Mouse (Mus musculus): ENCODE results near the gene Rapgefl1.

Gene Rapgefl1

GRCm38 (mm10) chr11:98836651-98837141 is at the start of gene Rapgefl1:
Gene Rapgefl1 (plus strand): TSS chr11:98836785.
- peak; percentile 84 for DNase-seq

GRCm38 (mm10) chr11:98787229-98787628 is 49.4 kb upstream of the Rapgefl1 start:
- DNase-seq: no peak

GRCm38 (mm10) chr11:98787691-98788090 is 48.9 kb upstream of the Rapgefl1 start:
- no peak for DNase-seq

GRCm38 (mm10) chr11:98788139-98788538 is 48.4 kb upstream of the Rapgefl1 start:
- DNase-seq: peak; percentile 35

- peak; percentile 88 for DNase-seq
These were observed 47.9 kb upstream of the Rapgefl1 start for GRCm38 (mm10) chr11:98788550-98789218.

- DNase-seq: peak; percentile 58
These were observed 47.3 kb upstream of the Rapgefl1 start for GRCm38 (mm10) chr11:98789219-98789807.

- peak; percentile 19 for DNase-seq
These were observed 46.8 kb upstream of the Rapgefl1 start for GRCm38 (mm10) chr11:98789824-98790223.

GRCm38 (mm10) chr11:98790631-98791205 is 45.9 kb upstream of the Rapgefl1 start:
- no peak for DNase-seq

GRCm38 (mm10) chr11:98791448-98791847 is 45.1 kb upstream of the Rapgefl1 start:
- no peak for DNase-seq

GRCm38 (mm10) chr11:98792081-98792480 is 44.5 kb upstream of the Rapgefl1 start:
- DNase-seq: no peak

GRCm38 (mm10) chr11:98794469-98795014 is 42.0 kb upstream of the Rapgefl1 start:
- DNase-seq: peak; percentile 86

GRCm38 (mm10) chr11:98795015-98795713 is 41.4 kb upstream of the Rapgefl1 start, which contains the start of gene Msl1:
Gene Msl1 (plus strand): TSS chr11:98795516.
- peak; percentile 93 for DNase-seq

GRCm38 (mm10) chr11:98795714-98796514 is 40.7 kb upstream of the Rapgefl1 start:
- peak; percentile 78 for DNase-seq

GRCm38 (mm10) chr11:98796515-98797216 is 39.9 kb upstream of the Rapgefl1 start:
- DNase-seq: no peak

GRCm38 (mm10) chr11:98797306-98797705 is 39.3 kb upstream of the Rapgefl1 start:
- DNase-seq: peak; percentile 59

- DNase-seq: no peak
These were observed 38.7 kb upstream of the Rapgefl1 start for GRCm38 (mm10) chr11:98797909-98798308.

- DNase-seq: no peak
These were observed 32.0 kb upstream of the Rapgefl1 start, which contains the start of gene Casc3 for GRCm38 (mm10) chr11:98804605-98805004. Gene Casc3 (plus strand): TSS chr11:98804905.

GRCm38 (mm10) chr11:98808417-98808816 is 28.2 kb upstream of the Rapgefl1 start:
- no peak for DNase-seq

GRCm38 (mm10) chr11:98809457-98810290 is 26.9 kb upstream of the Rapgefl1 start:
- peak; percentile 99 for DNase-seq

GRCm38 (mm10) chr11:98810686-98811085 is 25.9 kb upstream of the Rapgefl1 start:
- no peak for DNase-seq
